9 mouse cellular contexts compared by ENCODE assay signal in genomic region chr14:55109048-55109873, GRCm38 (mm10). TPM values are rescaled to one million over a fixed set of nuclear protein-coding genes. Genes with fewer than 3 reads are reported as not detected.
DNase-seq lines count a peak whose midpoint lies in the region; ATAC-seq and TF ChIP-seq lines count a peak whose summit lies in the region.
"Had no signal": no experiment of that assay in that cellular context is flagged by ENCODE, and none has a peak within 500 bp of the region (broad histone marks: within the 10 kb centered on the region; RNA-seq: fewer than 3 reads in every experiment).

No protein-coding gene starts in this region.

- H3K27me3 ChIP-seq in embryonic facial prominence, embryonic 11.5 days (ENCODE audit: control insufficient read depth, insufficient read depth, low read length) = peaks cover 18% of the 10 kb centered on the region
- H3K27me3 ChIP-seq in forebrain, postnatal 0 days (ENCODE audit: insufficient read depth, low read length) = no peaks in the 10 kb centered on the region
- H3K27me3 ChIP-seq in midbrain, embryonic 16.5 days (ENCODE audit: control insufficient read depth, insufficient read depth, low read depth, low read length) = no peaks in the 10 kb centered on the region

- ATAC-seq in embryonic facial prominence, embryonic 11.5 days (replicated peaks; ENCODE audit: insufficient number of reproducible peaks, low FRiP score, low TSS enrichment, low read depth) = no peak
- no peak for ATAC-seq in forebrain, postnatal 0 days
- no peak for ATAC-seq in midbrain, embryonic 16.5 days
- ATAC-seq in activated CD4-positive, CD25-positive, alpha-beta regulatory T cell, adult 4 months = no peak

- H3K36me3 ChIP-seq in embryonic facial prominence, embryonic 11.5 days (replicated peaks; ENCODE audit: control insufficient read depth, insufficient read depth, low read depth, low read length) = no peaks in the 10 kb centered on the region
- peaks cover 7% of the 10 kb centered on the region for H3K36me3 ChIP-seq in forebrain, postnatal 0 days (ENCODE audit: insufficient read depth)
- H3K36me3 ChIP-seq in midbrain, embryonic 16.5 days (ENCODE audit: control insufficient read depth, insufficient read depth, low read length) = peaks cover 7% of the 10 kb centered on the region

- no peak for TF ChIP-seq CTCF in layer of hippocampus, adult 2 months (conservative IDR thresholded peaks at IDR 0.05)
- TF ChIP-seq CTCF in forebrain, postnatal 0 days (IDR thresholded peaks at IDR 0.05; ENCODE audit: low read depth) = no peak

- H3K4me2 ChIP-seq in embryonic facial prominence, embryonic 11.5 days (ENCODE audit: low read depth, low read length) = peak overlapping the region; percentile 23; the same call in 1 of the 2 replicates
- peak overlapping the region; percentile 35 for H3K4me2 ChIP-seq in forebrain, postnatal 0 days (ENCODE audit: low read depth)
- H3K4me2 ChIP-seq in midbrain, embryonic 16.5 days (ENCODE audit: low read length) = peak overlapping the region; percentile 36

- no peaks in the 10 kb centered on the region for H3K9me3 ChIP-seq in embryonic facial prominence, embryonic 11.5 days (replicated peaks; ENCODE audit: control insufficient read depth, low read length)
- H3K9me3 ChIP-seq in forebrain, postnatal 0 days (ENCODE audit: low read length) = no peaks in the 10 kb centered on the region
- no peaks in the 10 kb centered on the region for H3K9me3 ChIP-seq in midbrain, embryonic 16.5 days (replicated peaks; ENCODE audit: control insufficient read depth, low read length, poor library complexity, severe bottlenecking)

- no peak overlapping the region; the same call in 1 of the 2 replicates for H3K4me3 ChIP-seq in layer of hippocampus, adult 2 months
- H3K4me3 ChIP-seq in embryonic facial prominence, embryonic 11.5 days (ENCODE audit: low read depth, low read length) = no peak overlapping the region
- no peak overlapping the region for H3K4me3 ChIP-seq in forebrain, postnatal 0 days (ENCODE audit: low read depth, low read length)
- no peak overlapping the region for H3K4me3 ChIP-seq in midbrain, embryonic 16.5 days (ENCODE audit: low read depth, low read length)

- 10% methylated on average over 20 of the region's 21 CpGs for WGBS in embryonic facial prominence, embryonic 11.5 days
- 15% methylated on average over 21 of the region's 21 CpGs for WGBS in forebrain, postnatal 0 days
- WGBS in midbrain, embryonic 16.5 days = 6% methylated on average over 21 of the region's 21 CpGs

- H3K9ac ChIP-seq in embryonic facial prominence, embryonic 11.5 days (replicated peaks; ENCODE audit: low read length) = no peak overlapping the region
- peak overlapping the region; percentile 39 for H3K9ac ChIP-seq in forebrain, postnatal 0 days
- H3K9ac ChIP-seq in midbrain, embryonic 16.5 days (ENCODE audit: low read depth, low read length) = peak overlapping the region; percentile 50

- no peak for DNase-seq in layer of hippocampus, adult 2 months (ENCODE audit: low spot score in 2 of 2)
- DNase-seq in layer of hippocampus, postnatal 25 days (ENCODE audit: extremely low spot score in 1 of 2, low spot score in 1 of 2) = no peak
- DNase-seq in embryonic facial prominence, embryonic 11.5 days (ENCODE audit: low spot score) = no peak
- DNase-seq in forebrain, postnatal 0 days = no peak
- no peak for DNase-seq in adipocyte (ENCODE audit: low spot score)
- DNase-seq: gastrocnemius, postnatal 10 days had no signal

- peak overlapping the region; percentile 96 for H3K27ac ChIP-seq in layer of hippocampus, adult 2 months
- H3K27ac ChIP-seq in embryonic facial prominence, embryonic 11.5 days (replicated peaks; ENCODE audit: low read depth, low read length) = no peak overlapping the region
- peak overlapping the region; percentile 92 for H3K27ac ChIP-seq in forebrain, postnatal 0 days (ENCODE audit: low read depth, low read length)
- H3K27ac ChIP-seq in midbrain, embryonic 16.5 days (ENCODE audit: low read length) = peak overlapping the region; percentile 88

- H3K4me1 ChIP-seq in embryonic facial prominence, embryonic 11.5 days (ENCODE audit: control insufficient read depth, insufficient read depth, low read length) = peaks cover 9% of the 10 kb centered on the region; the same call in 1 of the 2 replicates
- H3K4me1 ChIP-seq in forebrain, postnatal 0 days (ENCODE audit: insufficient read depth) = peaks cover 62% of the 10 kb centered on the region
- H3K4me1 ChIP-seq in midbrain, embryonic 16.5 days (ENCODE audit: control insufficient read depth, insufficient read depth, low read length) = peaks cover 78% of the 10 kb centered on the region

RNA-seq across cellular contexts. Expression of gene Ap1g2, which starts 2.9 kb away (rescaled TPM):
- 10 to 100 TPM; 15.4 to 19.3 TPM for total RNA-seq in layer of hippocampus, adult 2 months (2021)
- total RNA-seq in layer of hippocampus, postnatal 25 days (2021) = 10 to 100 TPM; 15.7 to 19.4 TPM
- polyA plus RNA-seq in embryonic facial prominence, embryonic 11.5 days (2014; fragmentation: Nextera tagmentation; extraction: Ambion mirVana) = 8.4 and 13.4 TPM in 2 replicates
- total RNA-seq in forebrain, postnatal 0 days (2014; rRNA removed) = 11.3 and 12.8 TPM in 2 replicates
- polyA plus RNA-seq in forebrain, postnatal 0 days (2015; fragmentation: Nextera tagmentation; extraction: Ambion mirVana) = 4.2 and 5.5 TPM in 2 replicates
- 9.0 and 9.2 TPM in 2 replicates for polyA plus RNA-seq in midbrain, embryonic 16.5 days (2015; fragmentation: Nextera tagmentation; extraction: Ambion mirVana)
- polyA plus RNA-seq in activated CD4-positive, CD25-positive, alpha-beta regulatory T cell, adult 4 months (2017; shearing (Covaris generic)) = 100 to 1,000 TPM in 1 of 2 experiments, 10 to 100 TPM in 1; 99.1 to 102 TPM

RNA-seq across cellular contexts. Expression of gene Jph4, which starts 7.5 kb away (rescaled TPM):
- total RNA-seq in layer of hippocampus, adult 2 months (2021) = 100 to 1,000 TPM; 453 to 476 TPM
- 100 to 1,000 TPM; 422 to 463 TPM for total RNA-seq in layer of hippocampus, postnatal 25 days (2021)
- polyA plus RNA-seq in embryonic facial prominence, embryonic 11.5 days (2014; fragmentation: Nextera tagmentation; extraction: Ambion mirVana) = 1.2 and 1.3 TPM in 2 replicates
- total RNA-seq in forebrain, postnatal 0 days (2014; rRNA removed) = 156 and 160 TPM in 2 replicates
- 47.4 and 55.3 TPM in 2 replicates for polyA plus RNA-seq in forebrain, postnatal 0 days (2015; fragmentation: Nextera tagmentation; extraction: Ambion mirVana)
- polyA plus RNA-seq in midbrain, embryonic 16.5 days (2015; fragmentation: Nextera tagmentation; extraction: Ambion mirVana) = 37.3 and 40.3 TPM in 2 replicates
- not detected for polyA plus RNA-seq in activated CD4-positive, CD25-positive, alpha-beta regulatory T cell, adult 4 months (2017; shearing (Covaris generic))
- polyA plus RNA-seq: liver, embryonic 16.5 days had no signal

RNA-seq across cellular contexts. Expression of gene Thtpa, which starts 14.7 kb away (rescaled TPM):
- total RNA-seq in layer of hippocampus, adult 2 months (2021) = 10 to 100 TPM; 19.3 to 23.7 TPM
- total RNA-seq in layer of hippocampus, postnatal 25 days (2021) = 10 to 100 TPM; 21.9 to 22.9 TPM
- 19.0 and 19.6 TPM in 2 replicates for polyA plus RNA-seq in embryonic facial prominence, embryonic 11.5 days (2014; fragmentation: Nextera tagmentation; extraction: Ambion mirVana)
- 49.0 and 55.2 TPM in 2 replicates for total RNA-seq in forebrain, postnatal 0 days (2014; rRNA removed)
- 47.2 and 48.0 TPM in 2 replicates for polyA plus RNA-seq in forebrain, postnatal 0 days (2015; fragmentation: Nextera tagmentation; extraction: Ambion mirVana)
- 37.0 and 38.6 TPM in 2 replicates for polyA plus RNA-seq in midbrain, embryonic 16.5 days (2015; fragmentation: Nextera tagmentation; extraction: Ambion mirVana)
- polyA plus RNA-seq in activated CD4-positive, CD25-positive, alpha-beta regulatory T cell, adult 4 months (2017; shearing (Covaris generic)) = 10 to 100 TPM in 1 of 2 experiments, 1 to 10 TPM in 1; 9.6 to 11.9 TPM

RNA-seq across cellular contexts. Expression of gene Zfhx2, which starts 17.1 kb away (rescaled TPM):
- total RNA-seq in layer of hippocampus, adult 2 months (2021) = 10 to 100 TPM; 55.5 to 67.3 TPM
- total RNA-seq in layer of hippocampus, postnatal 25 days (2021) = 10 to 100 TPM; 37.8 to 63.0 TPM
- polyA plus RNA-seq in embryonic facial prominence, embryonic 11.5 days (2014; fragmentation: Nextera tagmentation; extraction: Ambion mirVana) = 4.5 and 6.0 TPM in 2 replicates
- 8.9 and 11.1 TPM in 2 replicates for total RNA-seq in forebrain, postnatal 0 days (2014; rRNA removed)
- polyA plus RNA-seq in forebrain, postnatal 0 days (2015; fragmentation: Nextera tagmentation; extraction: Ambion mirVana) = 2.7 and 7.5 TPM in 2 replicates
- polyA plus RNA-seq in midbrain, embryonic 16.5 days (2015; fragmentation: Nextera tagmentation; extraction: Ambion mirVana) = 25.9 and 34.6 TPM in 2 replicates
- 1 to 10 TPM; 5.4 to 5.5 TPM for polyA plus RNA-seq in activated CD4-positive, CD25-positive, alpha-beta regulatory T cell, adult 4 months (2017; shearing (Covaris generic))

Comparison
In these comparisons a context has a peak if more than half of its experiments do, and no peak if none do; other contexts are left out.
1. RNA of gene Jph4, which starts 7.5 kb away (polyA plus RNA-seq): 47.4 to 55.3 TPM in forebrain, postnatal 0 days and 37.3 to 40.3 TPM in midbrain, embryonic 16.5 days; 1.2 to 1.3 TPM in embryonic facial prominence, embryonic 11.5 days and not detected in activated CD4-positive, CD25-positive, alpha-beta regulatory T cell, adult 4 months; every median in the first group is over 10 times any median in the second.
2. Peak in every context shown above with its lines, with median percentiles within 50 percentile points of each other: H3K4me2 ChIP-seq.